Mouse (Mus musculus) MN1 (cell line): ENCODE data around the gene Tapt1.
A peak's percentile ranks its signal among the peaks of the same experiment; 100 is the strongest.

Source experiments
- DNase-seq: peaks from one replicate; pipeline ENCODE4 v3.0.0-alpha.2; 2016; ENCODE audit warnings: low spot score

Tapt1 gene

DNA sequence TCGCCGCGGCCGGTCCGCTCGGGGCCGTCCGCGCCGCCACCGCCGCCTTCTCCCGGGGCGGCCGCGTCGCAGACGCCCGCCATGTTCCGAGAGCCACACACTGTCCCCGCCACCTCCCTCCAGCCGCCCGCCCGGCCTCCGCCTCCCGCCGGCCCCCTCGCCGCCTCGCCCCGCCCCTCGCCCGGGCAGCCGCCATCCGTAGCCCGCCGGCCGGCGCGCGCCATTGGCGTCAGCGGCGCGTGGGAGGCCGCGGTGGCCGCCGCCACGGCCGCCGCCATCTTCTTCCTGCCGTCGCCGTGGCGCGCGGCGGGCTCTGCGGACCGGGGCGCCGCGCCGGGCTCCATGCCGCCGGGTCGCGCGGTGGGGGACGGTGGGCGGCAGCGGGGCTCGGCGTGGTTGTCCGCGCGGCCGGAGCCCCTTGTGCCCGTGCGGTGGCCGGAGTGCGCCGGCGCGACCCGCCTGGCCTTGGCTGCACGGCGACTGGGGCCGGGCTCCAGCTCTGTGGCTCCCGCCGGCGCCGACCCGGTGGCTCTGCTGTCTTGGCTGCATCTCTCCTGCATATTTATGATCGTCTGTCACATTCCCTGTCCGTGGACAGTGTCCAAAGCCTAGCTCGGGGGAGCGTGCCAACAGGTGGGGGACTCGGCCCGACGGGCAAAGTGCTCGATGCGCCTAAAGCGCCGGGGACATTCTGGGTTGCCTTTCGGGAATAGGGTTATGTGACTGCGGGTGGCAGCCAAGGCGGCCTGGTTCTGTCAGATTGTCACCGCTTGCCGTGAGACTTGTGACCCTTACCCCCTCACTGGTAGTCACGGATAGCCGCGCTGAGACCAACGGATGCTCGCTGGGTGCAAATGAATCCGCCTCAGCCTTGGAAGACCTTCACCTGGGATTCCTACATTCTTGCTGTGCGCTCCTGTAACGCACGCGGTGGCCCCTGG, at the start of gene Tapt1:
Gene Tapt1, minus strand, starts transcription at position 106 of the 941 bp plus-strand sequence.
- DNase-seq: peak; percentile 86

DNA sequence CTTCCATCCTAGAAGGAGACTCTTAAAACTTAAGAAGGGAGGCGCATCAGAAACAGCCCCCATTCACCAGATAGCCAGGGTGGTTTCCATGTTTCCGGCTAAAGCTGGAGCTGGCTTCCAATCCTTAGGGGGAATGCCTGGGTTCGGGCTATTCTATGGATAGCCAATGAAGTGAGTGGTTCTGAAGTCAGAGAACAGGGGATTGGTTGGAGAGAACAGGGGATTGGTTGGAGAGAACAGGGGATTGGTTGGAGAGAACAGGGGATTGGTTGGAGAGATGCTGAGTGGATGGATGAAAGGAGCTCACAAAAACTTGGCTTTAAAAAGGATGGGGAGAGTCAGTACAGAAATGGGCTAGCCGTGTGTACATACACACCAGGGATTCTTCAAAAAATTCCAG, 45.1 kb upstream of the Tapt1 start:
- no peak for DNase-seq

DNA sequence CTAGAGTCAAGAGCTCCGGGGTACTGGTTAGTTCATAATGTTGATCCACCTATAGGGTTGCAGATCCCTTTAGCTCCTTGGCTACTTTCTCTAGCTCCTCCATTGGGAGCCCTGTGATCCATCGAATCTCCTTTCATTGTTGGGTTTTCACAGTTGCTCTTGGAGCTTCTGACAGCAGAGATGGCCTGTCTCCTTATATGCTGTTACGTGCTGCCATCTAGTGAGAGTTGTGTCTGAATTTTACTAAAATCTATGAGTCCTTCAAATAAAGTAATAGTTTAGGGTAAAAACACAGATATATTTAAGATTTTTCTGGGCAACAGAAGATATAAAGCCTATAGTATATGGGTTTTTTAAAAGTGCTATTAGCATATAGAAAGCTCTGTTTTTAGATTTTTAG, 42.1 kb upstream of the Tapt1 start:
- peak; percentile 36 for DNase-seq

DNA sequence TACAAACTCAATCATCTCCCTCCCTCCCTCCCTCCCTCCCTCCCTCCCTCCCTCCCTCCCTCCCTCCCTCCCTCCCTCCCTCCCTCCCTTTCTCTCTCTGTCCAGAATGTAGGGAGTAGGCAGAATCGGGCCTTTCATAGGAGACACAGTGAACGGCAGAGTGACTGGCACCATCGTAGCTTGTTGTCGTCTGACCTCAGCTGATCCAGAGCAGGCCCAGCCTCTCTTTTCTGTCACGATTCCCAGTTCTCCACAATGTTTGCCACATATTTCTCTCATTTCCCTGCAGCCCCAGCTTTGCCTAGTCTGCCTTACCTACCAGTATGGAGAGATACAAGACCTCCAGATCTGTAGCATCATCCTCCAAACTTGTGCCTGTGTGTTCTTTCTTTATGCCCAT, 35.3 kb upstream of the Tapt1 start:
- no peak for DNase-seq

DNA sequence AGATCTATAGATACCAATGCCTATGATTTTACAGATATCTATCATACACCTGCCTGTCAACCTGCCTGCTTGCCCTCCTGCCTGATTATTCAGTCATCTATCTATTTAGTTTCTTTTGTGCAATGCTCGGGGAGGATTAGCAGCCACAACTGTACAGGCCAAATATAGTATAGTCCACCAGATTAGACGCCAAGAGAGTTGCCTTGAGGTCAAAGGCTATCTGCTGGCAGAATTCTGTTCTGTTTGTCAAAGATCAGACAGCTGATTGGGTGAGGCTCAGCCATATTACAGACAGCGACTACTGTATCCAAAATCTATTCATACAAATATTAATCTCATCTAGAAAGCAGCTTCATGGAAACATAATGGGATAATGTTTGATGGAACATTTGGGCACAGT, 34.7 kb upstream of the Tapt1 start:
- no peak for DNase-seq

DNA sequence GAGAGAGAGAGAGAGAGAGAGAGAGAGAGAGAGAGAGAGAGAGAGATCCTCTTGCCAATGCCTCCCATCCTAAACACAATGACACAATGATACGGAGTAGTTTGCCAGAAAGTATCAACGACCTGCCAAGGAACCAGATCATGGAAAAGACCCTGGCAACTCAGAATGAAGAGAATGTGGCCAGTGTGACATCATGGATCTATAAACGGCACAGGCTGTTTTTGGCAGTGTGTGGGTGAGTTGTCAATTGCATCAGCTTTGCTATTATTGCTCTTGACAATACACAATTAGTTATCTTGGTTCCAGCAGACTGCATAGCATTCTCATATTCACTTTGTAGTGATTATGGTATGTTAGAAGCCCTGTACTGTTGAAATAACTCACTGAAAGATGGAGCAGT, 33.3 kb upstream of the Tapt1 start:
- DNase-seq: no peak

DNA sequence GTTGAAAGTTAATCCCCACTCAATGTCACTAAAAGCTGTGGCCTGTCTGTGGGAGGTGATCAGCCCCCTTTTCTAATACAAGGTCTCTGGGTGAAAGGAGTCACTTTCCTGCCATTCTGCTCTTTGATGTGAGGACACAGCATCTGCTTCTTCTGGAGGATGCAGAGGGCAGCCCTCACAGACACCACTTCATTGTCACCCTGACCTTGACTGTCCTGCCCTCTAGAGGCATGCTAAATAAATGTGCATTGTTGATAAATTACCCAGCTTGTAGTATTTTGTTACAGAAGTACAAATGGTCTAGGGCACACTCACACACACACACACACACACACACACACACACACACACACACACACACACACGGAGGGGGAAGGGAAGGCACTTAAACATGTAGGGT, 31.7 kb upstream of the Tapt1 start:
- no peak for DNase-seq

DNA sequence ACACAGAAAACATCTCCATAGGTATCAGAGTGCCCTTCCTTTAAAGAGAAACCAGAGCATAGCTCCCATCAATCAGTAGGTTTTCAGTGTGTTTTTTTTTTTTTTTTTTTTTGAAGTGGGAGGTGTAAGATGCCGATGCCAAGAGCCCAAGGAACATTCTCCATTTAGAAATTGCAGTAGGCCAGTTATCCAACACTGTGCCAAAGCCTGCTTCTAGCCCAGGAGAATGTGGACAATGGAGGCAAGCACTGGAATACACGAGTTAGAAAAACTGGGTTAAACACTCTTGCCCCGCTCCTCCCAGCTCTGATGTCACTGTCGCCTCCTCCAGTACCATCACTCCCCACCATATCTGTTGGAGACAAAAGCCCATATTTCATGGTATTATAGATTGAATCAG, 31.0 kb upstream of the Tapt1 start:
- DNase-seq: no peak

DNA sequence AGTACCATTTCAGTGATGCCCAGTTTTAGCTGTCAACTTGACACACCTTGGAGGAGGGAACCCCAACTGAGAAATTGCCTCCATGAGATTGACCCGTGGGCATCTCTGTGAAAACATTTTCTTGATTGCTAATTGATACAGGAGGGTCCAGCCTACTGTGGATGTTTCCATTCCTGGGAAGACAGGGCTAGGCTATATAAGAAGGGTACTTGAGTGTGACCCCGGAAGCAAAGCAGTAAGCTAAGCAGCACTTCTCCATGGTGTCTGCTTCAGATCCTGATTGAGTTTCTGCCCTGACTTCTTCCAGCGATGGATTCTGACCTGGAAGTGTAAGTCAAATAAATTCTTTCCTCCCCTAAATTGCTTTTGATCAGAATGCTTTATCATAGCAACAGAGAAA, 30.1 kb upstream of the Tapt1 start:
- no peak for DNase-seq

DNA sequence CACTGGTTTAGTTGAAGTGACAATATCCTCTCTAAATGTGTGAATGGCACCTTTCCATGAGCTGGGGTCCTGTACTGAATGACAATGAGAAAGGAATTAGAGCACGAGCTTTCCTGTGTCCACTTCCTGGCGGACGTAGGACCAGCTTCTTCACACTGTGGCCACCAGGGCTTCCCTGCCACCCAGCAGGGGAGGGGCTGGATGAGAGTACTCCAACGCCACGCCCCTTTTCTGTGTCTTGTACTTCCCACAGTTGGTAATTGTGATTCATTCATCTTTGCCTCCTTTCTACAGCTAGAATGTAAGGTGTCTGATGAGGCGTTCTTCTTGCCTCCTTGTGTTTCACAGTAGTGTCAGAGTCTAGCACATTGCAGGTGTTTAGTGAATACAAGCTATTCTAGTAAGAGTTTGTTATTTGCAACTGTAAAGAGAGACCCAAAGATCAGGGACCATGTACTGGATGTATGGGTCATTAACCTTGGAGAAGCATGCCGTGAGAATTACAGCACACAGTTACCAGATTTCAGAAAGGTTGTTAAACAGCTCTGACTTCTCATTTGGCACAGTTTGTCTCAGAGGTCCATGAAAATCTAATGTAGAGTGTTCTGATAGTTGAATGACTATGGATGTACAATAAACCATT, 29.5 kb upstream of the Tapt1 start:
- DNase-seq: no peak

DNA sequence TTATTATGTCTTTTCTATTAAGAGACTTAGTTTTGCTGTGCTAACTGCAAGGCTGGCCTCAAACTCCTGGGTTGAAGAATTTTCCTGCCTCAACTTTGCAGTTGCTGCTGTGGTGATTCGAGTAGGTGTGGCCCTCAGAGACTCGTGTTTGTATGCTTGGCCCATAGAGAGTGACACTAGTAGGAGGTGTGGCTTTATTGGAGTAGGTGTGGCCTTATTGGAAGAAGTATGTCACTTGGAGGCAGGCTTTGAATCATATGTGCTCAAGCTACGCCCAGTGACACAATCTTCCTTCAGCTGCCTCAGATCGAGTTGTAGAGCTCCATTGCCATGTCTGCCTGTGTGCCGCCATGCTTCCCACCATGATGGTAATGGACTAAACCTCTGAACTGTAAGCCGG, 27.0 kb upstream of the Tapt1 start:
- DNase-seq: no peak

DNA sequence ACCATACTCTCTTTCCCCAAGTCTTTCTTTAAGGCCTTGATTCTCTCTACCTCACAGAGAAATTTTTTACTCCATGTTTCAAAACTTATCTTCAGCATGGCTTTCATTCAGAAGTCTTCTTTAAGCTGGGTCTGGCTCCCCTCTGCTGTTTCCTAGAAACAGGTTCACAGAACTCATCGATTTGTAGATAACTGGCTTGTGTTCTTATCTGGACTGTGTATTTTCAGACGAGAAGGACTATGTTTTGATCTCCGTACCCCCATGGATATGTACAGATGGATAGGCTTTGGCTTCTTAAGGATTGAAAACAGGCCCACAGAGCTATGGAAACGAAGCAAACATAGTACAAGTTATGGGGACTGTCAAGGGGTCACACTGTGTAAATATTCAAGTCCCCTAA, 26.0 kb upstream of the Tapt1 start:
- DNase-seq: no peak

DNA sequence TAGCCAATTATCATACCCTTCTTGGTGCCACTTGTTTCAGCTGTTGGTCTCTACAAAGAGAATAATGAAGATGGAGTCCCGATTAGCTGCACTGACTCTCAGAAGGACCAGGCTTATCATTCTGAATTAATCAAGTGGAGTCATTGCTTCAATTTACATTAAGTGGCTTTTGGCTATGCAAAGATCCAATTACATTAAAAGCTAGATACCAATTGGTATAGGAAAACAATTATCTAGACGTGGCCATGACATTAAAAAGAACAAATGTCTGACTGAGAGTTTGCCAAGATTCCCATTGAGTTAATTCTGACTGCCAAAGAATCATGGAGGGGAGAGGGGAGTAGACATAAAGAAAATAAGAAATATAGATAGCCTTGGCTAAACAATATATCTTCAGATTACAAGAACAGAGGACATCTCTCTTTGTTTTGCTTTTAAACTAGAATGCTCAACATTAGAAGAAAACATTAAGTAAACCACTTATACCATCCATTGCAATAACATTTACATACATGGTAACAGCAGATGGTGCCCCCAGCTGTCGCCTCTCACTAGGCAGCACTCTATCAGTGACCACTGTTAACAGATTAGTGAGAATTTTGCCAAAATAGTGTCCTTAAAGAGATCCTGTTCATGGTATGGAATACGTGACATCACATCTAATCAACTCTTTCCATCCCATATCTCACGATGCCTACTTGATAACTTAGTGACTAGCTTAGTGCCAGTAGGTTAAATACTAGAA, 24.0 kb upstream of the Tapt1 start:
- DNase-seq: peak; percentile 7

DNA sequence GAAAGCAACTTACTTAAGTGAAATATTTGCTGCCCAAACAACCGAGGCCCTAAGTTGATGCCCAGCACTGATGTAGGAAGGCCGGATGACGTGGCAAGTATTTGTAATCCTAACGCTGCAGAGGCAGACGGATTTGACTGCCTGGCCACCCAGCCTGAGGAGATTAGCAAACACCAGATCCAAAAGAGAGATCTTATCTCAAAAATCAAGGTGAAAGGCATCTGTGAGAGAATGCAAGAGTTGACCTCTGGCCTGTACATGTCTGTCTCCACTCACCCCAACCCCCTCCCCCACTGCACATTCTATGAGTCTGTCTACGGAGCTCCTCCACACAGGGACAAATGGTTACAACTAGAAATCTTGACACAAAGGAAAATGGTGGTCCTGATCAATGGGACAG, 22.9 kb upstream of the Tapt1 start:
- DNase-seq: no peak

DNA sequence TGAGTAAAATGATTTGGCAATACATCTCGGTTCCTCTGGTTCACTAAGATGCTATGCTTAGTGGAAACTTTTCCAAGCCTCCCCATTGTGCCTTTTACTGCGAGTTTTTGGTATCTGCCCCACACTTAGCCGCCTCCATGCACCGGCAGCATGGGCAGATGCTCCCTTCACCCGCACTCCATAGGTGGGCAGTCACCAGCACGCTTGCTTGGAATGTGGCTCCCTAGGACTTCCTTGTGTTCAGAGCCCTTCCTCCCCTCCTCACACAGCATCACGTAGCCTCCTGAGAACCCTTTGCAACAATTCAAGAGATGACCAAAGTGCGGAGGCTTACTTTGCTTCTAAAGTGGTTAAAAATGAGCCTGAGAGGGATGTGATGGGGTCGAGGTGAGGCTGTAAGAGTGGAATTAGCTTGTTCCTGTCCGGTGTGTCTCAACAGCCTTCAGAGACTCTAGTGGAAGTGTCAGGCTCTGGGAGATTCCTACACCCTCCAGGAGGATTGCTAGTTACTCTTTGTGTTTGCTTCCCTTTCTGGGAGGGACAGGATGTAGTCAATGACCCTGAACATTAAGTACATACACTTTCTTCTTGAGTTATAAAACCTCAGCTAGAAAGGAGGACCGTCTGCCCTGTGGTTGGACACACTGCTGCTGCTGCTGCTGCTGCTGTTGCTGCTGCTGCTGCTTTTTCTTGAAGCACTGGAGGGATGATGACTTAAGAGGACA, 20.2 kb upstream of the Tapt1 start:
- no peak for DNase-seq

DNA sequence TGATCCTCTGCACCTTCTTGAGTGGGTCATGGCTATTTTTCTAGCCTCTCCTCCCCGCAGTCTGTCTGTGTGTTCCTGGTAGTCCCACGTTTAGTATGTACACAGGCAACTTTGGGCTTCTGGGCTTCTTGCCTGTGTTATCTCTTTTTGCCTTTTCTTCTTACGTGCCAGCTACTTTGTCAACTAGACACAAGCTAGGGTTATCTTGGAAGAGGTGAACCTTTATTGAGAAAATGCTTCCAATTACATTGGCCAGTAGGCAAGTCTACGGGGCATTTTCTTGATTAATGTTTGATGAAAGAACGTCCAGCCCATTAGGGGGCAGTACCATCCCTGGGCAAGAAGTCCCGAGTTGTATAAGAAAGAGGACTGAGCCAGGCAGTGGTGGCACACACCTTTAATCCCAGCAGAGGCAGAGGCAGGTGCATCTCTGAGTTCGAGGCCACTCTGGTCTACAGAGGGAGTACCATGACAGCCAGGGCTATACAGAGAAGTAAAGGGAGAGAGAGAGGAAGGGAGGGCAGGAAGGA, 18.5 kb upstream of the Tapt1 start:
- no peak for DNase-seq

DNA sequence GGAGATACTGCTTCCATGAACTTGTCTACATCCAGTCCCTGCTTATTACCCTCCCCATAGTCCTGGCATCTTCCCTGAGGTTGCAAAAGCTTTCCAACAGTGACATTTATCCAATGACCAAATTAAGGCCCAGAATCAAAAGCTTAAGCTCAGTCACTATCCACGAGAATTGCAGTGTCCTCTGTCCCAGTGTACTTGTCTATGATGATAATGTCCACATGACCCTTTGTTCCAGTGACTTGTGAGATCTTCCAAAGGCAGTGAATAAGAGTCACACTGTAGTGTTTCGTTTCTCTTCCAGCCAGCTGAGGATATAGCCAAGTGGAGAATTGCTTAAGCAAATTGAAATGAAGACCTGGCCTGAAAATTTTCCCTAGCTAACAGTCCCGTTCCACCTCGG, 16.4 kb upstream of the Tapt1 start:
- no peak for DNase-seq

DNA sequence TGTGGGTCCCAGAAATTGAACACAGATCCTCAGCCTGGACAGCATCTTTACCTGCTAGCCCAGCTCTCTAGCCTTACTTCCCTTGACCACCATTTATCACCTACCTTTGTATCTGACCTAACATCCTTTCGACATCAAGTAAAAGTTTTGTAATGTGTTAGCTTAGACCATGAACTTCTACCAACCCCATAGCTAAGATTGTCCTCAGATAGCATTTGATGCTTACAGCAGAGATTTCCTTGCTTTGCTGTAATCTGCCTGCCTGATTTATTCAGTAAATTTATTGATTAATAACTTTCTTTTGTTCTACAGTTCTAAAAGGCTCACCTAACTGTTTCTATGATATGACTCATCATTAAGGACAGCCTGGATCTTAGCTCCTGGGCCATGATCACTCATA, 15.3 kb upstream of the Tapt1 start:
- DNase-seq: no peak

DNA sequence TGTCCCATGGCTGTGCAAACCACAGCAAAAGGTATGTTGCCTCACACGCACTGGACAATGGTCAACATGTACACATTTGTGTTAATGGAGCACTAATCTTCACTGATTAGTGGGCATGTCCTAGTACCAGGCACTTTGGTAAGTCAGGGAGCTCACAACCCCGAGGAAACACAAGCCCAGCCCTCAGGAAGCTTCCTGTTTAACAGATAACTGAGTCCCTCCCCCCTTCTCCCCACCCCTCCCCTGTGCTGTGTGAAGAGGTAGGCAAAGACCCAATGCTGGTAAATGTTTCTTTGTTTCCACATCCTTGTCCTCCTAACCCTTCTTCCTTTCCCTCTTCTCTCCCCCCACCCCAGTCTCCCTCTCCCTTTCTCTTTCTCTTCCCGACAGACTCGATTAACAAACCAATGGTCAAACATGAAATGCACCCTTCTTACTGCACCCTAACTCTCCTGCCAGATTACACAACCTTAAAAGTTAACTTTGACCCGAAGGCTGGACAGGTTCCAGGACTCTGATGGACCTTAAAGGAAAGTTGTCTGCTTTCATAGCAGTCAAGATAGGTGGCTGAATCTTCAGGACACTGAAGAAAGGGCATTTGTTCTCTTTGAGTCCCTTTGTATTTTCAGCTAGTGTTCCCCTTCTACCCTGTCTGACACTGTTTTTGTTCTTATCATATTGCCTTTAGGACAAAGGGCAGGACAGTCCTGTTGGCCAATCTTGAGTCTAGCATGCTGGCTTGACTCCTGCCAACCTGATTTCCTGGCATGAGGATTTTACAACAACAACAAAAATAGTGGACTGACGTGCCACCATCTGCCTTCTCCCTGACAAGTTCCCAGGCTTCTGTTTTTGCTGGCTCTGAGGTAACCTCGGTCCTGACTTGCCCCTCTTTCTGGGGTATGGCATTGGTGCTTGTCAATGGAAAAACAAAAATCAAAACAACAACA, 13.0 kb upstream of the Tapt1 start:
- no peak for DNase-seq

DNA sequence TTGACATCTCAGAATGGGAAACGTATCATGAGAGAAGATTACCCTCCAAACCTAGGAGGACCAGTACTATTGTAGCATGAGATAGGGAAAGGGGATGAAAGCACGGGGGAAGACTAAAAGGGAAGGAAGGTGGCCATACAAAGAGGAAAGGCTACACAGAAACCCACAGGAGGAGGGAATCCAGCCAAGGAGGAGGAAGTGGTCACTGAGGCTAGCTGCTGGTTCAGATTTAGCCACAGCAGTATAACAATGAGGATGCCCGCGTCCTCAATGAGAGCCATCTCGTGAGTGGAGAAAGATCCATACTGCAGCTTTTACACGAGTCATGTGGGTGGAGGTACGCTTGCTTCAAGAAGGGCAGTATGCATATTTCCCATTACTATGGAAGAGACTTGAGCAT, 11.8 kb upstream of the Tapt1 start:
- no peak for DNase-seq

DNA sequence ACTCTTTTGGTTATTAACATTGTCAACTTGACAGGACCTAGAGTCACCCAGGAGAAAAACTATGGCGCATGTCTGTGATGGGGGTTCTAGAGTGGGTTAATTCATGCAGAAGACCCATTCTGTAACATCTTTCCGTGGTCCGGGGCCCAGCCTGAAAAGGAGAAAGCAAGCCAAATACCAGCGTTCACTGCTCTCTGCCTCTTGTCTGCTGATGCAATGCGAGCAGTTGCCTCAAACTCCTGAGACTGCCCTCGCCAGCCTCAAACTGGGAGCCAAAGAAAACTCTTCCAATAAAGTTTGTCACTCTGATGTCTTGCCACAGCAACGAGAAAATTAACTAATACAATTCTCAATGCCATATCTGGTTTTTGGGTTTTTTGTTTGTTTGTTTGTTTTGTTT, 8.2 kb upstream of the Tapt1 start:
- no peak for DNase-seq
